Mouse (Mus musculus) cerebellum, adult 9-11 months (tissue): Measurements from ENCODE around the gene Gse1.

Source experiments
- DNase-seq: peaks from one replicate; pipeline ENCODE4 v3.0.0; 2022

Gse1 gene

DNA sequence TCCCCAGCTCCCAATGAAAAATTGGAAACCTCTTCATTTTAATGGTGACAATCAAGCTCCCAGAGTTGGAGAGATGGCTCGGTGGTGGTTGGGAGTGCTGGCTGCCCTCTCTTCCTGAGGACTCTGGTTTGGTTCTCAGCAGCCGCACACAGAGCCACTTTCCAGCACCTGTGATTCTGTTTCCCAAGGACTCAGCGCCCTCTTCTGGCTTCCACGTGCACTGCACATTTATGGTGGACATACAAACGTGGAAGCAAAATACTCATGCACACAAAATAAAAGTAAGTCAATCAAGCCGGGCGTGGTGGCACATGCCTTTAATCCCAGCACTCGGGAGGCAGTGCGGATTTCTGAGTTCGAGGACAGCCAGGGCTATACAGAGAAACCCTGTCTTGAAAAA, 16.3 kb downstream of the Gse1 start:
- no peak for DNase-seq

DNA sequence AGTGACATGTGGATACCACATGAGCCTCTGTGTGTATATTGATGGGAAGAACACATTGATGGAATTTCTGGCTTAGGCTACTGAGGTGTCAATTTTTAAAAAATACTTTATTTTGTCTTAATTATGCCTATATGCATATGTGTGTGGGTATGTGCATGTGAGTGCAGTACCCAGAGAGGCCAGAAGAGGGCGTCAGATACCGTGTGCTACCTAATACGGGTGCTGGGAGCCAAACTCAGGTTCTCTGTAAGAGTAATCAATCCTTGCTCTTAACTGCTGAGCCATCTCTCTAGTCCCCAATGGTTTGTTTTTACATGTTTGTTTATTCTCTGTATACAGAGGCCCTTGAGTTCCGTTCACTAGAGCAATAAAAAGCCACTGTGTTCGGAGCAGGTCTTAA, 19.4 kb downstream of the Gse1 start:
- DNase-seq: no peak

DNA sequence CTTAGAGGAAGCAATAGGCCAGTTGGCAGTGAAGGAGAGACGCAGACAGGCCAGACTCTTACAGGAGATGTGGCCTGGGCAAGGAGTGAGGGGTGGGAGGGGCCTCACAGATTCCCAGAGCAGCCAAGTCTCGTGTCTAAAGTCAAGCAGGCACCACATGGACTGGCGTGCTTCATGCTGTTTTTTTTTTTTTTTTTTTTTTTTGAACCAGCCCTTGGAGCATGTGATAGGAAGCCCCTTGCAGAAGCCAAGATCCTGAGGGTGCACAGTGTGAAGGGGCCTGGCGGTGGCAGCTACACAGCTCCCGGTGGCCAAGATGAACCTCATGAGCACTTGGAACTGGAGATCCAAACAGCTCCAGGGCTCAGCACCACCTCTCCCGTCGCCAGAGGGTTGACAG, 19.8 kb downstream of the Gse1 start:
- DNase-seq: no peak

DNA sequence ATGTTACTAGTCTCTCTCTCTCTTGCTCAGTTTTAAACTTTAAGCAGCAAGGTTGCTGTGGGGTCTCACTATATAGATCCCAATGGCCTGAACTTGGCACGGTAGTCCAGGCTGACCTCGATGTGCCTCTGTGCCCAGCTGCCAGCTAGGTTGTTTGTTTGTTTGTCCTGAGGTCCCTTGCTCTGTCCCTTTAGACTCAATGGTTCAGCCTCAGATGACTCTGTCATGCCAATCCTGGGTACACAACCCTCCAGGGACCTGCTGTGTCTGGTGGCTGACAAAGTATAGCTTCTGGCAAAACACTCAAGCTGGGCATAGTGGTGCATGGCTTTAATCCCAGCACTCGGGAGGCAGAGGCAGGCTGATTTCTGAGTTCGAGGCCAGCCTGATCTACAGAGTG, 20.2 kb downstream of the Gse1 start:
- DNase-seq: no peak

DNA sequence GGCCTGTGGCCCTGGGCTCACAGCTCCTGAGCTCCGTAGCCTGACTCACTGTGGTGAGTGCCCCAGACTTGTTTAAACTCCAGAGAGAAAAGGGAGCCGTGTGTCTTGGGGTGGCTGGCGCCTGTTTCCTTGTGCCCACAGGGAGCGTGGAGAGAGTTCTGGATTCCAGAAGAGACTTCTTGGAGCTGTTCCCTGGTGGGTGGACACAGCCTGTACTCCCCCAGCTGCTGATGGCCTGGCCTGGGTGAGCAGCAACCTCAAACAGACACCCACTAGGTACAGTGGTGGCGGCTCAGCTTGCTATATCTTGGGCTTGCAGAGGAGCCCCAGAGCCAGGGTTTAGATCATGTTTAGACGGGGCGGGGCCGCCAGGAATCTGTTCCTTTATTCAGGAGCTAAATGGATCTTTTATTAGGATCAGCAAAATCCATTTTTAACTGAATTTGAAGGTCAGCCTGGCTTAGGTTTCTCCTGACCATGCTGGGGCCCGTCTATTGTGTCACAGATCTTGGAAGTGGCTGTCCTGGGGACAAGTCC, 21.6 kb downstream of the Gse1 start:
- no peak for DNase-seq

DNA sequence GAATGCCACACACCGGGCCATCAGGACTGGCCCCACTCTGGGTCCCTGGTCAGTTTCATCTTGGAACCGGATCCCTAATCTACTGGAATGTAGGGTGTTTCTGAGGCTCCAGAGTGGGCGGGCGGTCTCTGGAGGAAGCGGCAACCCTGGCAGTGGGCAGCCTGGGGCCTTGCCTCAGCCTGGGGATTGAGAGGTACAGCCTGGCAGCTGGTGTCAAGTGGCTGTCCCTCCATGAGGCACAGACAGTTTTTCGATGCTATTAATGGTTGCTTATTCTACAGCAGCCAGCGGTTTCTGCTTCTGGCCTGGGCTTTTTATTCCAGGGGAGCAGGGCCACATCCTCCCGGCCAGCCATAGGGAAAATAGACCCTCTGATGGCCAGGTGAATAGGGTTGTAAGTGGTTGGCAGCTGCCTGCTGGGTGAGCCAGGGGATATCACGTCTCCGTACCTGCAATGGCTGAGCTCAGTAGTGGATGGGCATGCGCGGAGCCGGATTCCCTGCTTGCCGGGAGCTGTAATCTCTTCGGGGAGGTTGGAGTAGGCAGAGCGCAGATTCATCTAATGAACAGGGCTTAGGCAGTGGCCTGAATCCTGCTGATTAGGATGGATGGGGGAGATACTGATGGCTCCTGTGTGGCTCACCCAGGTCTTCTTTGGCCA, 22.6 kb downstream of the Gse1 start:
- no peak for DNase-seq

GRCm38 (mm10) chr8:120251411-120252035, 23.3 kb downstream of the Gse1 start:
- no peak for DNase-seq

- no peak for DNase-seq
Observed at GRCm38 (mm10) chr8:120253626-120254025, 25.4 kb downstream of the Gse1 start.

- no peak for DNase-seq
Observed at GRCm38 (mm10) chr8:120255406-120255987, 27.2 kb downstream of the Gse1 start.

DNA sequence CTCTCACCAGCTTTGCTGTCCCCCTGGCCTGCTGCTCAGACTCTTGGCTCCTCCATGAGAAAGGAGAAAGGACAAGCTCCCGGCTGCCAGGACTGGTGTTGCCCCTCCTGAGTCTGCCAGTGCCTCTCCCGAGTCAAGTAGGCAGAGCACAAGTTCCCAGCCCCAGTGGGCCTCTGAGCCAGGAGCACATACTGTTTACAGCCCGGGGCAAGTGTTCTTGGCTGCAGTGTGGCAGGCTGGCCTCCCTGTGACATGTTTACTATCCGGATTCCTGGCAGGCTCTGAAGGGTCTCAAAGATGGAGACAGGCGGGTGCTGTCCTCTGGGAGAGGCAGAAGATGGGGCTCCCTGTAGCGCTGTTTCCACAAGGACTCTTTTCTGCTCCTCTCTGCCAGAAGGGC, 28.7 kb downstream of the Gse1 start:
- DNase-seq: no peak

DNA sequence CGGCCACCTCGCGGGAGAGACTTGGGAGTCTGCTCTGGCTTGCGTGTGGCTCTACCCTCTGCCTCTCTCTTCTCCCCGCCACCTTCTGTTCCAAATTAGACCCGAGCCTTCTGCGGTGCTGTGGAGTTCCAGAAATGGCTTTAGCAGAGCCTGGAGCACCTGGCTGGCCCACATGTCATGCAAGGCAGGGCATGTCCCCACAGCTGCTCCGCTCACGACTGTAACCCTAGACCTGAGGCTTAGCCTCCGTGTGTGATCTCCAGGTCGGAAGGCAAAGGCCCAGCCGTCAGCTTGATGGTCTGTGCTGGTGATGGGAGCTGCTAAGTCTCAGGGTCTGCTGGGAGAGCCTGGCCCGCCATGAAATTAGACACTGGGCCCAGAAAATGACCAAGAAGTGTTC, 30.9 kb downstream of the Gse1 start:
- no peak for DNase-seq

DNA sequence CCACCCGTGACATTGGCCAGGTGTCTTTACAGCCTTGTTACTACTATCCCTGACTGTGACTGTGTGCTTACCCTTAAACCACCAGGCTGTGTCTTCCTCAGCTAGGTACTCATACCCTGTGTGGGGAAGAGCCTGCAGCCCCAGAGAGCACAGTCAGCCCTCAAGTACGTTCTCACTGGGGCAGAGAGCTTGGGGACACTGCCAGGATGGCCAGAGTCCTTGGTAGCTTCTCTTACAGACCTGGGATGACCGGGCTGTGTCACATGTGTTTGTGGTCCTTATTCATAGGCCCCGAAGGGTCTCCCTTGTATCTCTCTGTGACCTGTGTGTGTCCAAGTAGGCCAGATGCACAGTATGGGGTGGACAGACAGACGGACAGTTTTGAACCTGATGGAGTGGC, 32.4 kb downstream of the Gse1 start:
- no peak for DNase-seq

GRCm38 (mm10) chr8:120261338-120262120, 33.3 kb downstream of the Gse1 start:
- DNase-seq: no peak

DNA sequence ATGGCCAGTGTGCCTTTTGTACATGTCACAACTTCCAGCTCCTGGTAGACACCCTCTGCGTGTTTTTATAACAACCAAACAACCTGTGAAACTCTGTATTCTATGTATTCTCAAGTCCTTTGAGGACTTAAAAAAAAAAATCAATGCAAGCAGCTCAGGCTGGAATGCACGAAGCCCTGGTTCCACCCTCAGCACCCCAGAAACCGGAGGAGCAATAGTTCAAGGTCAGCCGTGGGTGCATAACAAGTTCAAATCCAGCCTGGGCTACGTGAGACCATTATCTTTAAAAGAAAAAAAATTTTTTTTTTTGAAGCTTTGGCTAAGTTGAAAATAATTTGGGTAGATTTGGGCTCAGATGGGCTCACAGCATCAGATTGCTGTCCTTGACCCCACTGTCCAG, 35.6 kb downstream of the Gse1 start:
- DNase-seq: no peak

DNA sequence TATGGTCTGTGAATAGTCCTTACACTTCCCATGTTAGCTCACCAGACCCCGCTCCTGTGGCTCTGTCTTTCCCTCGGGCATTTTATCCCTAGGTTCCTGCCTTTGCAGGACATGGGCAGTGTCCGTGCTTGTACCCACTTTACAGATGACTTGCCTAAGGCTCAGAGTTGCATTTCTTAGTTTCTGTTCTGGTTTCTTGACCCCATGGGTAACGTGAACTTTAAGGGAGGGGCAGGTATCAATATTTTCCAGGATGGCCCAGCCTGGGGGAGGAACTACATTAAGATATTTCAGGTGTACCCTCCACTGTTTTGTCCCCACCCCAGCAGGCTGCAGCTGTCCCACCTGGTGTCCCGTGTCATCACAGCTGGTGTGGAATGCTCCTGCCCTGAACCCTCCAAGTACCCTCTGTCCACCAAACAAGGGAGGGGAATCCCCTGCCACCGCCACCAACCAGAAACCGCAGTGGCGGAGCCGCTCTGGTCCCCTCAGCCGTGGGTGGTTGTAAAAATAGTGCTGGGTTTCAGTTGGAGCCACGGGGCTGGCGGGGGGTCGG, 36.2 kb downstream of the Gse1 start:
- no peak for DNase-seq

- peak; percentile 73 for DNase-seq
Observed at GRCm38 (mm10) chr8:120264944-120265453, 36.7 kb downstream of the Gse1 start.

GRCm38 (mm10) chr8:120265471-120265870, 37.2 kb downstream of the Gse1 start:
- no peak for DNase-seq

GRCm38 (mm10) chr8:120268541-120268980, 40.3 kb downstream of the Gse1 start:
- DNase-seq: no peak

GRCm38 (mm10) chr8:120270449-120270848, 42.2 kb downstream of the Gse1 start:
- peak; percentile 75 for DNase-seq

GRCm38 (mm10) chr8:120273430-120273829, 45.2 kb downstream of the Gse1 start:
- DNase-seq: no peak

- no peak for DNase-seq
Observed at GRCm38 (mm10) chr8:120276051-120276890, 48.0 kb downstream of the Gse1 start.

GRCm38 (mm10) chr8:120276891-120277426, 48.7 kb downstream of the Gse1 start:
- DNase-seq: no peak
